Mouse (Mus musculus) kidney, adult 2 months (tissue): ENCODE measurements around the gene Fndc7.

Experiments used
- CTCF ChIP-seq: fragments of 200-500 bp; conservative IDR thresholded peaks from 2 replicates; pipeline ENCODE4 v1.5.1; 2011; ENCODE audit warnings: low read depth, mild to moderate bottlenecking, control low read depth, low read length, moderate library complexity, mixed read lengths; ENCODE audit not compliant: insufficient read depth, insufficient read length
- POLR2A ChIP-seq: fragments of 200-500 bp; IDR thresholded peaks from one replicate; pipeline ENCODE4 v1.6.1; 2011; ENCODE audit warnings: low read depth, low read length, control low read depth

GRCm38 (mm10) chr3:108857714-108858113 lies 32.1 kb downstream of the Fndc7 start:
- TF ChIP-seq CTCF (no peak), POLR2A (no peak)
